ENCODE assay signal across 19 mouse cellular contexts in the genomic region with DNA sequence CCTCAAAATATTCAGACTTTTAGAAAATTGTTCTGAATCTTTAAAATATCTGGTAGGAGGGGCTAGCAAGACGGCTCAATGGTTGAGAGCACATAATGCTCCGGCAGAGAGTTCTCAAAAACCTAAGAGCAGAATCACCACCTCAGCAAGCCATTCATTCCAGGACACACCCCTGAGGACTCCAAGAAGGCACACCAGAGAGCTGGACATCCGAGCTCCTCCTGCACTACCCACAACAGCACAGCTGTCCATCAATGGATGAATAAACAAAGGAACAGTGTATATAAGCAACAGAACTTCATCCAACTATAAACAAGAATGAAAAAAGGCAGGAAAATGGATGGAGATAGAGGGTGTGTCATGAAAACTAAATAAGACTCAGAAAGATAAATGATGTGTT.
"Had no signal": no experiment of that assay in that cellular context is flagged by ENCODE, and none has a peak within 500 bp of the region (broad histone marks: within the 10 kb centered on the region; RNA-seq: fewer than 3 reads in every experiment).

No protein-coding gene starts in this region.

- DNase-seq: lung, postnatal 4 days; midbrain, embryonic 14.5 days; retina, postnatal 1 day; right cerebral cortex, adult 18-20 months; right cerebral cortex, postnatal 25 days; right cerebral cortex, postnatal 4 days; spleen, adult 18-20 months; thymus, adult 18-20 months; thymus, postnatal 14 days; thymus, postnatal 36 days had no signal

- H3K9me3 ChIP-seq: liver, embryonic 12.5 days; lung, embryonic 15.5 days; midbrain, embryonic 10.5 days; midbrain, embryonic 12.5 days; neural tube, embryonic 13.5 days; neural tube, embryonic 15.5 days had no signal

- H3K4me3 ChIP-seq: liver, embryonic 12.5 days; lung, embryonic 15.5 days; midbrain, embryonic 10.5 days; midbrain, embryonic 12.5 days; myocyte; neural tube, embryonic 13.5 days; neural tube, embryonic 15.5 days had no signal

- H3K36me3 ChIP-seq: liver, embryonic 12.5 days; lung, embryonic 15.5 days; midbrain, embryonic 12.5 days; neural tube, embryonic 13.5 days; neural tube, embryonic 15.5 days had no signal

- H3K4me1 ChIP-seq: midbrain, embryonic 10.5 days; midbrain, embryonic 12.5 days; neural tube, embryonic 13.5 days; neural tube, embryonic 15.5 days had no signal

- H3K27me3 ChIP-seq: liver, embryonic 12.5 days; lung, embryonic 15.5 days; midbrain, embryonic 12.5 days; neural tube, embryonic 13.5 days; neural tube, embryonic 15.5 days had no signal

- H3K4me2 ChIP-seq: liver, embryonic 12.5 days; lung, embryonic 15.5 days; midbrain, embryonic 12.5 days; neural tube, embryonic 13.5 days; neural tube, embryonic 15.5 days had no signal

- H3K9ac ChIP-seq: liver, embryonic 12.5 days; liver, embryonic 14.5 days; lung, embryonic 15.5 days; midbrain, embryonic 12.5 days; neural tube, embryonic 13.5 days; neural tube, embryonic 15.5 days had no signal

- H3K27ac ChIP-seq: liver, embryonic 12.5 days; liver, embryonic 14.5 days; lung, embryonic 15.5 days; midbrain, embryonic 10.5 days; midbrain, embryonic 12.5 days; neural tube, embryonic 13.5 days; neural tube, embryonic 15.5 days had no signal

- ATAC-seq: liver, embryonic 12.5 days; midbrain, embryonic 16.5 days had no signal
